Mouse (Mus musculus): ENCODE measurements at regions not wholly inside any gene's neighbourhood (a gene's known extent, or its start where the extent isn't known, plus 50 kb on each side); places are given as distances from the start of the nearest gene placed in this dataset.
A peak's percentile ranks its signal among the peaks of the same experiment; 100 is the strongest.

DNA sequence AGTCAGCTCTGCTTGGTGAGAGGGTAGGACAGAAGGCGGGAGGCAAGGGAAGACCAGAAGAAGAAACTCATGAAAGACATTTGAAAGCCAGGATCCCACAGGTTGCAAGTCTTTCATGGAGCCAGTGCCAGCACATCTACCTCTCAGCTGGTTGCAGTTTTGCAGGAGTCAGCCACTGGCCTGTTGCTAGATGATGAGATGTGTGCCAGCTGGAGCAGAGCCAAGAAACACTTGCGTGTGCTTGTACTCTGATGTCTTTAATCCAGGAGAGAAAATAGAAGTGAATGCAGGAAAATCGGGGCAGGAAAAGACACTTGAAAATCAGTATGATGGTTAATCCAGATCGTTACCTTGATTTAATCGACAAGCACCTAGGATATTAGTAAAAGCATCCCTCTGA lies 181.9 kb upstream of the Gadl1 start:
- 66% methylated on average over 5 of the region's 5 CpGs for WGBS
- peak; percentile 37 for DNase-seq (ENCODE audit: extremely low read depth, low read depth, low spot score)
- no peak overlapping the region for H3K9ac ChIP-seq (ENCODE audit: low read depth, low read length)

DNA sequence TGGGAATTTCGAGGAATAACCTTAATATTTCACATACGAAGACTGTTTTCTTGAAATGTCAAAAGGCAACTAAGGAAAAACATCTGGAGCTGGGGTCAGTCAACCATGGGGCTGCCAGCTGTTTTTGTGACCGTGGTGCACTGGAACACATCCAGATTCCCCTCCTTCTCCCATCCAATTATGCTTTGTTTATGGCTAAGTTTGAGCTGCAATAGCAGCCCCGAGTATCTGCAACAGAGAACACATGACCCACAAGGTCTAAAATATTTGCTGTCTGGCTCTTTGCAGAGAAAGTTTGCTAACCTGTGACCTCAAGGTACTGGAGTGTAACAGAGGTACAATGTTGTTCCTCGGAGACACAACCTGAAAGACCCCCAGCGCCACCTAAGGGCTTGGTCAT lies 177.7 kb upstream of the Gadl1 start:
- 70% methylated on average over 6 of the region's 6 CpGs for WGBS
- H3K36me3 ChIP-seq (ENCODE audit: control insufficient read depth, insufficient read depth, low read length) = no peaks in the 10 kb centered on the region
- no peak for TF ChIP-seq POLR2A (IDR thresholded peaks at IDR 0.05; ENCODE audit: extremely low read depth, insufficient read depth, low read length)
- TF ChIP-seq CTCF (IDR thresholded peaks at IDR 0.05; ENCODE audit: low read depth, low read length) = no peak
- H3K27ac ChIP-seq (replicated peaks; ENCODE audit: insufficient read depth, low read depth, low read length) = no peak overlapping the region
- H3K4me3 ChIP-seq (ENCODE audit: insufficient read depth, low read depth, low read length) = no peak overlapping the region
- DNase-seq (ENCODE audit: extremely low read depth, low read depth, low spot score) = peak; percentile 29
- H3K27me3 ChIP-seq (ENCODE audit: control insufficient read depth, insufficient read depth, low read length) = no peaks in the 10 kb centered on the region
- no peaks in the 10 kb centered on the region for H3K4me1 ChIP-seq (ENCODE audit: control insufficient read depth, insufficient read depth, low read length)
- no peak overlapping the region for H3K9ac ChIP-seq (ENCODE audit: low read depth, low read length)
- H3K79me2 ChIP-seq (ENCODE audit: control insufficient read depth, insufficient read depth, low read length) = no peaks in the 10 kb centered on the region

More for the DNA sequence above, 181.9 kb upstream of the Gadl1 start:
- Histone ChIP-seq H3K27me3 (ENCODE audit: control insufficient read depth, insufficient read depth, low read length) (no peaks in the 10 kb centered on the region), H3K4me3 (ENCODE audit: insufficient read depth, low read depth, low read length) (no peak overlapping the region), H3K4me1 (ENCODE audit: control insufficient read depth, insufficient read depth, low read length) (no peaks in the 10 kb centered on the region), H3K36me3 (ENCODE audit: control insufficient read depth, insufficient read depth, low read length) (no peaks in the 10 kb centered on the region), H3K79me2 (ENCODE audit: control insufficient read depth, insufficient read depth, low read length) (no peaks in the 10 kb centered on the region), H3K27ac (replicated peaks; ENCODE audit: insufficient read depth, low read depth, low read length) (no peak overlapping the region)
- TF ChIP-seq POLR2A (IDR thresholded peaks at IDR 0.05; ENCODE audit: extremely low read depth, insufficient read depth, low read length) = no peak
- no peak for TF ChIP-seq CTCF (IDR thresholded peaks at IDR 0.05; ENCODE audit: low read depth, low read length)

DNA sequence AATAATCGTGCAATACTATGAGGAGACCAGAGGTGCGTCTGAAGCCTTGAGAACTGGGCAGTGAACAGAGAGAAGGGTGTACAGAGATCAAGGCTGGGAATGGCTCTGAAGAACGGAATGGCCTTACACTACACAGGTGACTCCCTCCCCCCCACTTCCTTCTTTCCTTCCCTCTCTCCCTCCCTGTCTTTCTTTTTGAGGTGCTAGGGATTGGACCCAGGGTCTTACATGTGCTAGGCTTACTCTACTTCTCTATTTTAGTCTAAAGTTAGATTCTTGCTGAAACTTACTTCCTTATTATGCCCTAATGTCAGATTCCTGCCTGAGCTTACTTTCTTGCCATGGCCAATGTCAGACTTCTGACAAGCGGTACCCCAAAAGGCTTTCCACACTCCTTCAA lies 176.2 kb upstream of the Gadl1 start:
- H3K27me3 ChIP-seq (ENCODE audit: control insufficient read depth, insufficient read depth, low read length) = no peaks in the 10 kb centered on the region

DNA sequence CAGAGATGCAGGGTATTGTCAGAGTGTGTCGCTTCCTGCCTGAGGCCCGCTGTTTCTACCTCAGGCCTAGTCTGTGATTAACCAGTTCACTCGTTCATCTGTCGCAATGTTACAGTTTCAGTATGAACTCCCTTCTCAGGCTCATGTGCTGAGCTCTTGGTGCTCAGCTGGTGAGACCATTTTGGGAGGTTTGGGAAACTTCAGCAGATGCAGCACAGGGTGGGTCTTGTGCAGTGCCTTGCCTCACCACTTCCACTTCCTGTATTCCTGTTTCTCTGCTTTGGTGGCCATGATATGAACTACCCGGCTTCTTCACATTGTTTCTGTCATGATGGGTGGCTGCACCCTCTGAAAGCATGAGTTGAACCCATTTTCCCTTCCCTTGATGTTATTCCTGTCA lies 169.3 kb upstream of the Gadl1 start:
- H3K9ac ChIP-seq (ENCODE audit: low read depth, low read length) = no peak overlapping the region
- H3K27ac ChIP-seq (replicated peaks; ENCODE audit: insufficient read depth, low read depth, low read length) = no peak overlapping the region
- 72% methylated on average over 5 of the region's 5 CpGs for WGBS
- no peaks in the 10 kb centered on the region for H3K36me3 ChIP-seq (ENCODE audit: control insufficient read depth, insufficient read depth, low read length)
- no peaks in the 10 kb centered on the region for H3K27me3 ChIP-seq (ENCODE audit: control insufficient read depth, insufficient read depth, low read length)
- H3K79me2 ChIP-seq (ENCODE audit: control insufficient read depth, insufficient read depth, low read length) = no peaks in the 10 kb centered on the region
- H3K4me3 ChIP-seq (ENCODE audit: insufficient read depth, low read depth, low read length) = no peak overlapping the region
- TF ChIP-seq POLR2A (IDR thresholded peaks at IDR 0.05; ENCODE audit: extremely low read depth, insufficient read depth, low read length) (no peak), CTCF (IDR thresholded peaks at IDR 0.05; ENCODE audit: low read depth, low read length) (no peak)
- no peaks in the 10 kb centered on the region for H3K4me1 ChIP-seq (ENCODE audit: control insufficient read depth, insufficient read depth, low read length)
- no peak for DNase-seq (ENCODE audit: extremely low read depth, low read depth, low spot score)

More for the DNA sequence above, 176.2 kb upstream of the Gadl1 start:
- no peak overlapping the region for H3K27ac ChIP-seq (replicated peaks; ENCODE audit: insufficient read depth, low read depth, low read length)
- no peaks in the 10 kb centered on the region for H3K36me3 ChIP-seq (ENCODE audit: control insufficient read depth, insufficient read depth, low read length)
- 84% methylated on average over 4 of the region's 4 CpGs for WGBS
- no peaks in the 10 kb centered on the region for H3K4me1 ChIP-seq (ENCODE audit: control insufficient read depth, insufficient read depth, low read length)
- no peaks in the 10 kb centered on the region for H3K79me2 ChIP-seq (ENCODE audit: control insufficient read depth, insufficient read depth, low read length)
- no peak for DNase-seq (ENCODE audit: extremely low read depth, low read depth, low spot score)
- TF ChIP-seq CTCF (IDR thresholded peaks at IDR 0.05; ENCODE audit: low read depth, low read length) (no peak), POLR2A (IDR thresholded peaks at IDR 0.05; ENCODE audit: extremely low read depth, insufficient read depth, low read length) (no peak)
- H3K4me3 ChIP-seq (ENCODE audit: insufficient read depth, low read depth, low read length) = no peak overlapping the region
- H3K9ac ChIP-seq (ENCODE audit: low read depth, low read length) = no peak overlapping the region

DNA sequence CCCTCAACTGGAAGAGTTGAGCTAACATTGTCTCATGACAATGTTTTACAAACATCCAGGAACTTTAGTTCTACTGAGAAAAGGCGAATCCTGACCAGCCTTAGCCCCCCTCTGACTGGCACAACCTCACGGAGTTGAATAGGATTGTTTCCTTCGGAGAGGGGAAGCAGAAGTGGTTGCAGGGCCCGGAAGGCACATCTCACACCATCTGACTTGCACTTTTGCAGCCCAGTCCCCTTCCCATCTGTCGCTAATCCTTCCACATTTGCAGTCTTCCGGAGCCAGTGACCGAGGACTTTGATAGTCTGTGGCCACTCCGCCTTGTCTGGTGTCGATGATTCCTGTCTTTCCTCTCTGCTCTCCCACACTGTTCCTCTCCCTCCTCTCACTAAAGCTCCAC lies 162.8 kb upstream of the Gadl1 start:
- Histone ChIP-seq H3K9ac (ENCODE audit: low read depth, low read length) (no peak overlapping the region), H3K4me1 (ENCODE audit: control insufficient read depth, insufficient read depth, low read length) (no peaks in the 10 kb centered on the region), H3K27ac (replicated peaks; ENCODE audit: insufficient read depth, low read depth, low read length) (no peak overlapping the region), H3K79me2 (ENCODE audit: control insufficient read depth, insufficient read depth, low read length) (no peaks in the 10 kb centered on the region), H3K4me3 (ENCODE audit: insufficient read depth, low read depth, low read length) (no peak overlapping the region), H3K27me3 (ENCODE audit: control insufficient read depth, insufficient read depth, low read length) (no peaks in the 10 kb centered on the region; the same call in 1 of the 2 replicates), H3K36me3 (ENCODE audit: control insufficient read depth, insufficient read depth, low read length) (no peaks in the 10 kb centered on the region)
- WGBS = 75% methylated on average over 9 of the region's 9 CpGs
- no peak for TF ChIP-seq CTCF (IDR thresholded peaks at IDR 0.05; ENCODE audit: low read depth, low read length)
- DNase-seq (ENCODE audit: extremely low read depth, low read depth, low spot score) = peak; percentile 4

DNA sequence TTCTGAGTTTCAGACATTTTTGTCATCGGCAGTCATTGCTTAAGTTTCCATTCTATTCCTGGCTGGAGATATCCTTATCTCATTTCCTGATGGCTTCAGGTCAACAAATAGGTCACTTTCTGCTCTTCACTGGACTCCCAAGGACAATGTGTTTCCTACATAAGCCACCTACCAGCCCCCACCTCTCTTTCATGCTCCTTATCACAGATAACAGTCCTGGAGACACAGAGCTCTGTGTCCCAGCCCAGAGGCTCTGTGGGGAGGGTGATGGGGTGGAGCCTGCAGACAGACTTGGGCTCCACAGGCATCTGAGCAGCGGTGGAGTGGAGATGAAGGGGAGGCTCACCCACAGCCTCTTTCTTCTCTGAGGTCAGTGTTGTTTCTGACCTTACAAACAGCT lies 148.8 kb upstream of the Gadl1 start:
- TF ChIP-seq CTCF (IDR thresholded peaks at IDR 0.05; ENCODE audit: low read depth, low read length) (no peak), POLR2A (IDR thresholded peaks at IDR 0.05; ENCODE audit: extremely low read depth, insufficient read depth, low read length) (no peak)
- DNase-seq (ENCODE audit: extremely low read depth, low read depth, low spot score) = no peak

More for the DNA sequence above, 148.8 kb upstream of the Gadl1 start:
- H3K4me3 ChIP-seq (ENCODE audit: insufficient read depth, low read depth, low read length) = no peak overlapping the region
- no peaks in the 10 kb centered on the region for H3K27me3 ChIP-seq (ENCODE audit: control insufficient read depth, insufficient read depth, low read length)
- H3K79me2 ChIP-seq (ENCODE audit: control insufficient read depth, insufficient read depth, low read length) = no peaks in the 10 kb centered on the region
- no peak overlapping the region for H3K9ac ChIP-seq (ENCODE audit: low read depth, low read length)
- H3K36me3 ChIP-seq (ENCODE audit: control insufficient read depth, insufficient read depth, low read length) = no peaks in the 10 kb centered on the region
- H3K27ac ChIP-seq (replicated peaks; ENCODE audit: insufficient read depth, low read depth, low read length) = no peak overlapping the region
- 10% methylated on average over 2 of the region's 2 CpGs for WGBS
- H3K4me1 ChIP-seq (ENCODE audit: control insufficient read depth, insufficient read depth, low read length) = no peaks in the 10 kb centered on the region
